Mouse (Mus musculus) lung, postnatal 0 days (tissue): ENCODE measurements at regions not wholly inside any gene's neighbourhood (a gene's known extent, or its start where the extent isn't known, plus 50 kb on each side); places are given as distances from the start of the nearest gene placed in this dataset.
A peak's percentile ranks its signal among the peaks of the same experiment; 100 is the strongest.

Source experiments
- ATAC-seq: fragments of 200-750 bp; cut with Nextera tagmentation; 2 replicates; pipeline ENCODE4 v1.8.0; 2017; ENCODE audit warnings: moderate library complexity
- DNase-seq: peaks from one replicate; pipeline ENCODE4 v3.0.0-alpha.2; 2016; ENCODE audit warnings: low spot score
- H3K27ac ChIP-seq: fragments of 300-500 bp; sonication (generic); 2 replicates; pipeline ENCODE4 v1.5.1; 2014; ENCODE audit warnings: antibody characterized with exemption, mild to moderate bottlenecking, low read length, mixed read lengths
- H3K27me3 ChIP-seq: fragments of 300-500 bp; sonication (generic); replicated peaks from 2 replicates; pipeline ENCODE4 v1.6.1; 2014; ENCODE audit warnings: low read length, mixed read lengths; ENCODE audit not compliant: insufficient read depth
- H3K36me3 ChIP-seq: fragments of 300-500 bp; sonication (generic); 2 replicates; pipeline ENCODE4 v1.6.1; 2014; ENCODE audit warnings: low read length, mixed read lengths; ENCODE audit not compliant: insufficient read depth
- H3K4me1 ChIP-seq: fragments of 300-500 bp; sonication (generic); 2 replicates; pipeline ENCODE4 v1.6.1; 2014; ENCODE audit warnings: antibody characterized with exemption, low read depth, low read length, mixed read lengths; ENCODE audit not compliant: insufficient read depth
- H3K4me2 ChIP-seq: fragments of 300-500 bp; sonication (generic); replicated peaks from 2 replicates; pipeline ENCODE4 v1.6.1; 2014; ENCODE audit warnings: low read depth, mild to moderate bottlenecking, low read length, moderate library complexity, mixed read lengths
- H3K4me3 ChIP-seq: fragments of 300-500 bp; sonication (generic); 2 replicates; pipeline ENCODE4 v1.5.1; 2014; ENCODE audit warnings: low read depth, low read length
- H3K9ac ChIP-seq: fragments of 300-500 bp; sonication (generic); replicated peaks from 2 replicates; pipeline ENCODE4 v1.6.1; 2014; ENCODE audit warnings: low read depth, mild to moderate bottlenecking
- H3K9me3 ChIP-seq: fragments of 300-500 bp; sonication (generic); 2 replicates; pipeline ENCODE4 v1.6.1; 2016; ENCODE audit warnings: low read length, mixed read lengths
- CTCF ChIP-seq: IDR thresholded peaks from 2 replicates; pipeline ENCODE4 v1.5.1; 2016; ENCODE audit warnings: antibody characterized with exemption, mild to moderate bottlenecking
- EP300 ChIP-seq: IDR thresholded peaks from 2 replicates; pipeline ENCODE4 v1.6.1; 2016; ENCODE audit warnings: antibody characterized with exemption, mild to moderate bottlenecking, control low read depth
- WGBS: fragments of 180-500 bp; shearing (Covaris S2); extraction: QIAGEN DNeasy Blood & Tissue Kit; methylation state at CpG from one replicate; pipeline ENCODE4 v1.1.7; 2014; 5-methylcytosine and 5-hydroxymethylcytosine counted together

DNA sequence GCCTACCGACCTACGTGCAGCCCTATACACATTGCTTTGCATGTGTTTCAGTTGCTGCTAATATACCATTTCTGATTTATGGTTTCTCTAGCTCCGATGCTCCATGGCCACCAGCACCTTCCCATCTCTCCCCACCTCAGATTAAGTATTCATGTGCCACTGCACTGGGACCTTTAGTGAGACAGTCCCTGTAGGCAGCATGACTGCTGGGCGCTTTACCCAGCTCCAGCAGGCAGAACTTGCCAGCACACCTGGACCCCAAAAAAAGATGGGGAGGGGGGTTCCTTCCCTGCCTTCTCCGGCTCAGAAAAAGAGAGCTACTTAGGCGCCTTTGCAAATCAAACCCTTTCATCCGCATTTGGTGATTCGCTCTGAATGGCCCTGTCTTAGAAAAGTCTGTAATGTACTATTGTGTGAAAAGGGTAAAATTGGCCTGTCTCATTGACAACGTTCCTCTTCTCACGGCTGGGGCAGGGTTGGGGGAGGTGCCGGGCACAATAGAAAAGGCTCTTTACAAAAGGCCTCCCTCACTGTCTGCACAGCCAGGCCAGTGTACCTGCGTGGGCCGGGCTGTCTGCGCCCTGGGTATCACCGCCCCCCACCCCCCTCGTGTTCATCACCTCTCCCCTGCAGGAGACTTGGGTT, 89.6 kb upstream of the Id4 start:
- H3K36me3 ChIP-seq, result no peaks in the 10 kb centered on the region
- 50% methylated on average over 16 of the region's 16 CpGs for WGBS
- no peaks in the 10 kb centered on the region for H3K27me3 ChIP-seq
- DNase-seq (no peak), ATAC-seq (no peak)
- H3K4me2 ChIP-seq, result no peak overlapping the region
- TF ChIP-seq CTCF, result no peak
- no peak for TF ChIP-seq EP300
- H3K9ac ChIP-seq, result no peak overlapping the region
- H3K4me1 ChIP-seq, result no peaks in the 10 kb centered on the region
- H3K9me3 ChIP-seq, result no peaks in the 10 kb centered on the region
- H3K4me3 ChIP-seq, result no peak overlapping the region
- H3K27ac ChIP-seq, result no peak overlapping the region

- WGBS, result 55% methylated on average over 3 of the region's 3 CpGs
- Histone ChIP-seq H3K9me3 (no peaks in the 10 kb centered on the region), H3K27ac (no peak overlapping the region), H3K36me3 (no peaks in the 10 kb centered on the region), H3K4me1 (no peaks in the 10 kb centered on the region), H3K4me2 (no peak overlapping the region), H3K9ac (no peak overlapping the region), H3K4me3 (no peak overlapping the region), H3K27me3 (no peaks in the 10 kb centered on the region)
- DNase-seq, result no peak
- TF ChIP-seq EP300 (no peak), CTCF (no peak)
- no peak for ATAC-seq
These were observed 89.0 kb upstream of the Id4 start for GRCm38 (mm10) chr13:48171994-48172393.

- Histone ChIP-seq H3K4me3 (no peak overlapping the region), H3K9me3 (no peaks in the 10 kb centered on the region), H3K4me1 (no peaks in the 10 kb centered on the region), H3K9ac (no peak overlapping the region), H3K27ac (no peak overlapping the region), H3K4me2 (no peak overlapping the region), H3K27me3 (no peaks in the 10 kb centered on the region), H3K36me3 (no peaks in the 10 kb centered on the region)
- 72% methylated on average over 2 of the region's 2 CpGs for WGBS
- ATAC-seq (no peak), DNase-seq (peak; percentile 5)
- TF ChIP-seq CTCF (no peak), EP300 (no peak)
These were observed 68.6 kb upstream of the Id4 start for GRCm38 (mm10) chr13:48192476-48192875.

DNA sequence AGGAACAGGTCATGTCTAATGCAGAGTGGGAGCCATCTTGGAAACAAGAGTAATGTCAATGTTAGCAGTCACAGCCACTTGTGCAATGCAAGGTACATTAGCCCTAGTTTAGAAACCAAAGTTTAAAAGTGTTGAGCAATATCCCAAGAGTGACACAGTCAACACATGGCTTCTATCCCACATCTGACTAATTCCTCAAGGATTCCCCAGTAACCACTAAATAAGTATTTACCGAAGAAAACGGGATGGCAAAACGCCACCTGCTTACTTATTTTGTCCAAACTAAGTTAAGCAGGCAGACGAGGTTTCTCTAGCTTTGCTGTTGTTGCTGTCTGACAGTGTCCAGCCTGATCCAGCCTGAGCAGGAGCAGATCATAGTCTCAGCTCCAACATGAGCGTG, 67.1 kb upstream of the Id4 start:
- no peak for ATAC-seq
- no peak for TF ChIP-seq EP300
- TF ChIP-seq CTCF, result no peak
- Histone ChIP-seq H3K36me3 (no peaks in the 10 kb centered on the region), H3K4me3 (no peak overlapping the region), H3K27me3 (no peaks in the 10 kb centered on the region), H3K4me1 (no peaks in the 10 kb centered on the region), H3K4me2 (no peak overlapping the region), H3K27ac (no peak overlapping the region), H3K9ac (no peak overlapping the region), H3K9me3 (no peaks in the 10 kb centered on the region)
- 79% methylated on average over 5 of the region's 5 CpGs for WGBS
- peak; percentile 44 for DNase-seq

DNA sequence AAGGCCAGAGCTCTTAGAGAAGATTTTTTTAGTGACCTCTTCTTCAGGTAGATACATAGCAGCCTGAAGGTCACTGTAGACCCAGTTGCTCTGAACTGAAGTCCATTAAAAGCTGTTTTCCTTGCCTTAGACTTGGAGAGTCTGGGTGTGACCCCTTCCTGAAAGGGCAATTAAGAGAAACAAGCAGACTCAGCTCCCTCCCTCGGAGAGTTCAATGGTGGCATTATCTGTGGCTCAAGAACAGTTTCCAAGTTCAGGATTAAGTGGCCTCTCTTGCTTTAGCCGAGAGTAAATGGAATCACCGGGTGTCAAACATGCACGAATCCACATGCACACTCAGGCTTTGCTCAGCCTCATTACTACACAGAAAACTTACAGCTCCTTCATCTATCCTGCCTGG, 53.2 kb upstream of the Id4 start:
- ATAC-seq (no peak), DNase-seq (no peak)
- Histone ChIP-seq H3K9me3 (no peaks in the 10 kb centered on the region), H3K27me3 (no peaks in the 10 kb centered on the region), H3K4me1 (no peaks in the 10 kb centered on the region), H3K9ac (no peak overlapping the region), H3K4me3 (no peak overlapping the region), H3K27ac (no peak overlapping the region), H3K4me2 (no peak overlapping the region), H3K36me3 (no peaks in the 10 kb centered on the region)
- TF ChIP-seq CTCF, result no peak
- TF ChIP-seq EP300, result no peak
- WGBS, result 54% methylated on average over 4 of the region's 4 CpGs
